Mouse (Mus musculus) heart, adult 2 months (tissue): ENCODE results near the gene Slc24a3.

Experiments used
- CTCF ChIP-seq: fragments of 200-600 bp; IDR thresholded peaks from 2 replicates; pipeline ENCODE4 v1.8.1; 2022; ENCODE audit warnings: antibody characterized with exemption, mild to moderate bottlenecking, moderate library complexity
- EP300 ChIP-seq: fragments of 200-500 bp; IDR thresholded peaks from 2 replicates; pipeline ENCODE4 v1.6.1; 2011; ENCODE audit warnings: low read depth, low read length, control low read depth; ENCODE audit not compliant: insufficient read depth
- POLR2A ChIP-seq: fragments of 200-500 bp; IDR thresholded peaks from 2 replicates; pipeline ENCODE4 v1.6.1; 2011; ENCODE audit warnings: mild to moderate bottlenecking, low read depth, low read length, control low read depth; ENCODE audit not compliant: insufficient read depth

GRCm38 (mm10) chr2:145266723-145267122, 99.2 kb downstream of the Slc24a3 start:
- no peak for TF ChIP-seq CTCF
- no peak for TF ChIP-seq EP300
- TF ChIP-seq POLR2A, result no peak
